Mouse (Mus musculus) heart, embryonic 12.5 days (tissue): ENCODE data around the gene Csf2rb2. TPM values are rescaled to one million over a fixed set of nuclear protein-coding genes. Genes with fewer than 3 reads are reported as not detected.
"Not testable (repeated sequence)": the region's sequence is repeated elsewhere in the genome, so short reads cannot be mapped to it uniquely, and the experiment has no call there.

Source experiments
- ATAC-seq: fragments of 200-750 bp; cut with Nextera tagmentation; 2 replicates; pipeline ENCODE4 v1.8.0; 2017; ENCODE audit warnings: moderate TSS enrichment, moderate library complexity; ENCODE audit not compliant: insufficient number of reproducible peaks, low FRiP score
- H3K27ac ChIP-seq: fragments of 300-500 bp; sonication (generic); 2 replicates; pipeline ENCODE4 v1.5.1; 2016; ENCODE audit warnings: mild to moderate bottlenecking, moderate library complexity; ENCODE audit not compliant: poor library complexity, severe bottlenecking
- H3K27me3 ChIP-seq: fragments of 300-500 bp; sonication (generic); replicated peaks from 2 replicates; pipeline ENCODE4 v1.6.1; 2016; ENCODE audit warnings: mild to moderate bottlenecking, moderate library complexity
- H3K36me3 ChIP-seq: fragments of 300-500 bp; sonication (generic); 2 replicates; pipeline ENCODE4 v1.6.1; 2016; ENCODE audit warnings: mild to moderate bottlenecking, moderate library complexity
- H3K4me1 ChIP-seq: fragments of 300-500 bp; sonication (generic); replicated peaks from 2 replicates; pipeline ENCODE4 v1.6.1; 2016; ENCODE audit warnings: mild to moderate bottlenecking
- H3K4me2 ChIP-seq: fragments of 300-500 bp; sonication (generic); 2 replicates; pipeline ENCODE4 v1.6.1; 2016; ENCODE audit warnings: mild to moderate bottlenecking, moderate library complexity
- H3K4me3 ChIP-seq: fragments of 300-500 bp; sonication (generic); 2 replicates; pipeline ENCODE4 v1.5.1; 2016; ENCODE audit warnings: mild to moderate bottlenecking
- H3K9ac ChIP-seq: fragments of 300-500 bp; sonication (generic); 2 replicates; pipeline ENCODE4 v1.6.1; 2016; ENCODE audit warnings: mild to moderate bottlenecking, moderate library complexity
- H3K9me3 ChIP-seq: fragments of 300-500 bp; sonication (generic); replicated peaks from 2 replicates; pipeline ENCODE4 v1.6.1; 2016; ENCODE audit warnings: mild to moderate bottlenecking, moderate library complexity
- WGBS: fragments of 180-500 bp; shearing (Covaris S2); methylation state at CpG from one replicate; pipeline ENCODE4 v1.1.7; 2016; 5-methylcytosine and 5-hydroxymethylcytosine counted together
- polyA plus RNA-seq: library from polyadenylated mRNA; unstranded; fragments of >200 nt; fragmentation: Nextera tagmentation; extraction: Ambion mirVana; gene quantifications from 2 replicates; pipeline ENCODE4 v1.2.1, GENCODE M21; 2016

Gene Csf2rb2
- polyA plus RNA-seq, 1 experiment from 2014 or later, result 0.51 TPM

DNA sequence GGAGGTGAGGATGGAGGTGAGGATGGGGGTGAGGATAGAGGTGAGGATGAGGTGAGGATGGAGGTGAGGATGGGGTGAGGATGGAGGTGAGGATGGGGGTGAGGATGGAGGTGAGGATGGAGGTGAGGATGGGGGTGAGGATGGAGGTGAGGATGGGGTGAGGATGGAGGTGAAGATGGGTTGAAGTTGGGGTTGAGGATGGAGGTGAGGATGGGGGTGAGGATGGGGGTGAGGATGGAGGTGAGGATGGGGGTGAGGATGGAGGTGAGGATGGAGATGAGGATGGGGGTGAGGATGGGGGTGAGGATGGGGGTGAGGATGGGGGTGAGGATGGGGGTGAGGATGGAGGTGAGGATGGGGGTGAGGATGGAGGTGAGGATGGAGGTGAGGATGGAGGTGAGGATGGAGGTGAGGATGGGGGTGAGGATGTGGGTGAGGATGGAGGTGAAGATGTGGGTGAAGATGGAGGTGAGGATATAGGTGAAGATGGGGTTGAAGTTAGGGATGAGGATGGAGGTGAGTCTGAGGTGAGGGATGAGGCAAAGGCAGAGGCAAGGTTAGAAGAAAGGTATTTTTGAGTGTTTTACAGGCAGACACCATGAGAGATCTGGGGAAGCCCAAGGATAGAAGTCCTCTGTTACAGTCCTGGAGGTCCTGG, 48.8 kb downstream of the Csf2rb2 start:
- not testable (repeated sequence) for H3K36me3 ChIP-seq, H3K4me2 ChIP-seq, ATAC-seq, H3K27ac ChIP-seq, H3K9me3 ChIP-seq, H3K9ac ChIP-seq, H3K4me3 ChIP-seq
- Histone ChIP-seq H3K27me3 (peaks cover 31% of the 10 kb centered on the region), H3K4me1 (peaks cover 10% of the 10 kb centered on the region)

DNA sequence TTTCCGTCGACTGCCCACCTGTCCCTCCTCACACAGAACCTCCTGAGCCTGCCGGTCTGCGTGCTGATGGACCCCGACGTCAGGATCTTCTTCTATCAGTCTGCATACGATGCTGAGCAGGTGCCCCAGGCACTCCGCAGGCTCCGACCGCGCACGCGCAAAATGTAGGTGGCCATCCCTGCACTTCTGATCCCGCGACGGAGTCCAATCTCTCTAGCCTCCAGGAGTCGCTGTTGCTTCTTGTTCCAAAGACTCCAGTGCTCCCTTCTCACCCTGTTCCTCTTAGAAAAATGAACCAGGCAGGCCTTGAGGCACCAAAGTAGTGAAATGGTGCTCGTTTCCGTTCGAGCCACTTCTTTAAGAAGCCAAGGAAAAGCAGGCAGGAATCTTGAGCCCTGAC, 50.8 kb downstream of the Csf2rb2 start:
- Histone ChIP-seq H3K4me2 (no peak overlapping the region), H3K9me3 (no peaks in the 10 kb centered on the region), H3K9ac (no peak overlapping the region), H3K4me1 (peaks cover 10% of the 10 kb centered on the region), H3K27me3 (peaks cover 34% of the 10 kb centered on the region), H3K4me3 (no peak overlapping the region), H3K27ac (no peak overlapping the region), H3K36me3 (no peaks in the 10 kb centered on the region)
- ATAC-seq, result no peak
- 26% methylated on average over 20 of the region's 20 CpGs for WGBS

GRCm38 (mm10) chr15:78248410-78248809, 57.1 kb downstream of the Csf2rb2 start:
- no peak overlapping the region for H3K4me2 ChIP-seq

DNA sequence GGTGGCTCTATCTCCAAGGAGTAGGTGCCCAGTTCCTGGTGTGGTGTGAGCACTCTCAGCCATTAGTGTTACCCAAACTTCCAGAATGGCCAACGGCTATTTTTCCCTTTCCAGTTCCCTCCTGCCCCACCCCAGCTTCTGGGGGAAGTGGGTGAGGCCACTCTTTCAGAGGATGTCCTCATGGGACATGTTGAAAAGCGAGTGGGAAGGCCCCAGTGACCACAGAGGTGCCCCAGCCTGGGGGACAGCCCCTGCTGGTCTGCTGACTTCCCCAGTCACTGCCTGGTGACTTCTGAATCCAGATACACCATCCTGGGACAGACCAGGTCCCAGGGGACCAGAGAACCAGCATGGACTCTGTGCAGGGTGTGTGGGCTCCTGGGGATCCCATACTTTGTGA, 57.9 kb downstream of the Csf2rb2 start:
- no peak overlapping the region for H3K4me2 ChIP-seq
- peaks cover 16% of the 10 kb centered on the region for H3K4me1 ChIP-seq
- H3K27ac ChIP-seq, result no peak overlapping the region
- no peak overlapping the region for H3K9ac ChIP-seq
- no peak overlapping the region for H3K4me3 ChIP-seq
- H3K36me3 ChIP-seq, result no peaks in the 10 kb centered on the region
- no peaks in the 10 kb centered on the region for H3K9me3 ChIP-seq
- ATAC-seq, result no peak
- WGBS, result 78% methylated on average over 2 of the region's 2 CpGs
- H3K27me3 ChIP-seq, result peaks cover 7% of the 10 kb centered on the region; the same call in 1 of the 2 replicates

More at GRCm38 (mm10) chr15:78248410-78248809, 57.1 kb downstream of the Csf2rb2 start:
- H3K9me3 ChIP-seq, result no peaks in the 10 kb centered on the region
- H3K27ac ChIP-seq, result no peak overlapping the region
- peaks cover 15% of the 10 kb centered on the region for H3K4me1 ChIP-seq
- no peak for ATAC-seq
- peaks cover 12% of the 10 kb centered on the region; the same call in 1 of the 2 replicates for H3K27me3 ChIP-seq
- H3K9ac ChIP-seq, result no peak overlapping the region
- H3K4me3 ChIP-seq, result no peak overlapping the region
- no peaks in the 10 kb centered on the region for H3K36me3 ChIP-seq
- 50% methylated on average over 3 of the region's 3 CpGs for WGBS

GRCm38 (mm10) chr15:78246143-78247116, 59.1 kb downstream of the Csf2rb2 start:
- Histone ChIP-seq H3K27ac (no peak overlapping the region), H3K9me3 (no peaks in the 10 kb centered on the region), H3K9ac (no peak overlapping the region), H3K27me3 (peaks cover 3% of the 10 kb centered on the region; the same call in 1 of the 2 replicates), H3K4me2 (no peak overlapping the region), H3K4me3 (no peak overlapping the region), H3K4me1 (peaks cover 16% of the 10 kb centered on the region), H3K36me3 (no peaks in the 10 kb centered on the region)
- no peak for ATAC-seq
- WGBS, result 64% methylated on average over 18 of the region's 18 CpGs

GRCm38 (mm10) chr15:78244695-78245492, 60.6 kb downstream of the Csf2rb2 start, which contains the start of gene Ncf4:
Ncf4 (plus strand) TSS chr15:78244801.
- peaks cover 8% of the 10 kb centered on the region; the same call in 1 of the 2 replicates for H3K27me3 ChIP-seq
- H3K4me3 ChIP-seq, result no peak within 1 kb of the TSS
- no peak within 1 kb of the TSS for H3K9ac ChIP-seq
- no peaks in the 10 kb centered on the region for H3K36me3 ChIP-seq
- H3K4me2 ChIP-seq, result no peak within 1 kb of the TSS
- ATAC-seq, result no peak
- no peak within 1 kb of the TSS for H3K27ac ChIP-seq
- 67% methylated on average over 7 of the region's 7 CpGs for WGBS
- H3K4me1 ChIP-seq, result peaks cover 16% of the 10 kb centered on the region
- H3K9me3 ChIP-seq, result no peaks in the 10 kb centered on the region

DNA sequence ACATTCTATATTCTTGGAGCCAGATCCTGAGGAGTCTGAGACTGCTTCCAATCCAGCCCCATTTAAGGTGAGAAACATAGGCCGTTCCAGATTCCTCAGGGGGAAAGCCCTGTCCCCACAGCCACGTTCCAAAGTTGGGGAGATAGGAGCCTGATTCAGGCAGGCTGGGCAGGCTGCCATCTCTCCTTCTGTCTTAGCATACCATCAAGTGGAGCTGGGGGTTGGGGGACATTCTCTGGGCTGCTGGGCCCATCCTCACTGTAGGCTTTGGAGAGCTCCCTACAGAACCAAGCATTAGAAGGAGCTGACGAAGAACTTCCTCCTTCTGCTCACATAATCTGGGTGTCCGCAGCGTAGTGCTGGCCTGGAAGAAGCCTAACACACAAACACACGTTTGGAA, 61.7 kb downstream of the Csf2rb2 start:
- H3K27me3 ChIP-seq, result 0 out of 2 replicates have a peak, but pooled peaks cover 15% of the 10 kb centered on the region
- no peak overlapping the region for H3K4me2 ChIP-seq
- no peak overlapping the region for H3K4me3 ChIP-seq
- no peaks in the 10 kb centered on the region for H3K9me3 ChIP-seq
- no peak for ATAC-seq
- WGBS, result 58% methylated on average over 6 of the region's 6 CpGs
- peaks cover 16% of the 10 kb centered on the region for H3K4me1 ChIP-seq
- H3K36me3 ChIP-seq, result no peaks in the 10 kb centered on the region
- no peak overlapping the region for H3K9ac ChIP-seq
- no peak overlapping the region for H3K27ac ChIP-seq

- Histone ChIP-seq H3K9me3 (no peaks in the 10 kb centered on the region), H3K4me1 (peaks cover 16% of the 10 kb centered on the region), H3K36me3 (no peaks in the 10 kb centered on the region), H3K4me3 (no peak overlapping the region), H3K4me2 (no peak overlapping the region), H3K9ac (no peak overlapping the region), H3K27ac (no peak overlapping the region), H3K27me3 (0 out of 2 replicates have a peak, but pooled peaks cover 18% of the 10 kb centered on the region)
- 77% methylated on average over 8 of the region's 8 CpGs for WGBS
- ATAC-seq, result no peak
Observed at GRCm38 (mm10) chr15:78243061-78243460, 62.5 kb downstream of the Csf2rb2 start.

- no peak overlapping the region for H3K27ac ChIP-seq
- no peak overlapping the region for H3K9ac ChIP-seq
- no peak for ATAC-seq
- H3K36me3 ChIP-seq, result no peaks in the 10 kb centered on the region
- WGBS, result 54% methylated on average over 11 of the region's 11 CpGs
- no peaks in the 10 kb centered on the region for H3K9me3 ChIP-seq
- no peak overlapping the region for H3K4me3 ChIP-seq
- peaks cover 11% of the 10 kb centered on the region for H3K4me1 ChIP-seq
- H3K4me2 ChIP-seq, result no peak overlapping the region
- 0 out of 2 replicates have a peak, but pooled peaks cover 18% of the 10 kb centered on the region for H3K27me3 ChIP-seq
Observed at GRCm38 (mm10) chr15:78241335-78241734, 64.2 kb downstream of the Csf2rb2 start.

DNA sequence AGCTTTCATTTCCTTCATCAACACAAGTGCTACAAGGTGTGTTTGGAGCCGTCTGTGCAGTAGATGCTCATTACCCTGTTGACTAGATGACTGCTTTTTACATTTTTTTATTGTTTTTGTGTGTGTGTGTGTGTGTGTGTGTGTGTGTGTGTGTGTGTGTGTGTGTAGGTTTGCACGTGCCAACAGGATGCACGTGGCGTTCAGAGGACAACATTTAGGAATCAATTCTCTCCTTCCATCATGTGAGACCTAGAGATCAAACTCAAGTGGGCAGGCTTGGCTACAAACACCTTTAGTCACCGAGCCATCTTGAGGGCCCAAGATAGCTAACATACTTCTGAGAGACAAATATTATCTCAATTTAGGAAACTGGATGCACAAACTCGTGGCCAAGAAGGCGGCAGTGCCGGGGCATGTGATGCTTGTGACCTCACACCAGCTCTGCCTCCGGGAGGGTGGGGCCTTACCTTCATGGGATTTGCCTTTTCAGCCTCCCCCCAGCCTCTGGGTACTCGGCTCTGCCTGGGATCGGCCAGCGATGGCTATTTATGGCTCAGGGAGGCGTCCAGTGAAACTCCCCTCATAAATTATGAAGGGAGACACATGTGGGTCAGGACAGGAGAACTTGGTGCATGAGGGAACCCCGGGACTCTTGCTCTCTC, 65.4 kb downstream of the Csf2rb2 start:
- H3K27ac ChIP-seq, result no peak overlapping the region
- H3K9ac ChIP-seq, result no peak overlapping the region
- no peaks in the 10 kb centered on the region for H3K36me3 ChIP-seq
- H3K4me3 ChIP-seq, result no peak overlapping the region
- no peaks in the 10 kb centered on the region for H3K9me3 ChIP-seq
- H3K4me1 ChIP-seq, result peaks cover 11% of the 10 kb centered on the region
- 0 out of 2 replicates have a peak, but pooled peaks cover 18% of the 10 kb centered on the region for H3K27me3 ChIP-seq
- 62% methylated on average over 14 of the region's 14 CpGs for WGBS
- no peak overlapping the region for H3K4me2 ChIP-seq
- ATAC-seq, result no peak
